Mouse (Mus musculus) C2C12 (cell line): ENCODE measurements around the gene Bcar3.

Experiments used
- CEBPB ChIP-seq: IDR thresholded peaks from one replicate; pipeline ENCODE4 v1.6.1; 2011; ENCODE audit warnings: low read depth, mild to moderate bottlenecking, control low read depth, moderate library complexity
- CTCF ChIP-seq: IDR thresholded peaks from one replicate; pipeline ENCODE4 v1.5.1; 2011; ENCODE audit not compliant: control insufficient read depth, insufficient read depth, insufficient read length
- MAX ChIP-seq: IDR thresholded peaks from one replicate; pipeline ENCODE4 v1.6.1; 2011; ENCODE audit warnings: mild to moderate bottlenecking, control low read depth
- MYOD1 ChIP-seq: IDR thresholded peaks from one replicate; pipeline ENCODE4 v1.6.1; 2011; ENCODE audit warnings: low read depth; ENCODE audit not compliant: control insufficient read depth, insufficient read length
- MYOG ChIP-seq: IDR thresholded peaks from one replicate; pipeline ENCODE4 v1.6.1; 2011; ENCODE audit not compliant: control insufficient read depth, insufficient read length; ENCODE audit errors: extremely low read depth
- USF1 ChIP-seq: IDR thresholded peaks from one replicate; pipeline ENCODE4 v1.6.1; 2011; ENCODE audit warnings: low read depth, mild to moderate bottlenecking, control low read depth, moderate library complexity

- TF ChIP-seq CTCF: no peak
- no peak for TF ChIP-seq MYOD1
- TF ChIP-seq MAX: no peak
- TF ChIP-seq USF1: no peak
- no peak for TF ChIP-seq MYOG
- no peak for TF ChIP-seq CEBPB
These were observed 257.2 kb downstream of the Bcar3 start for GRCm38 (mm10) chr3:122551174-122551573.
